In the genomic region with DNA sequence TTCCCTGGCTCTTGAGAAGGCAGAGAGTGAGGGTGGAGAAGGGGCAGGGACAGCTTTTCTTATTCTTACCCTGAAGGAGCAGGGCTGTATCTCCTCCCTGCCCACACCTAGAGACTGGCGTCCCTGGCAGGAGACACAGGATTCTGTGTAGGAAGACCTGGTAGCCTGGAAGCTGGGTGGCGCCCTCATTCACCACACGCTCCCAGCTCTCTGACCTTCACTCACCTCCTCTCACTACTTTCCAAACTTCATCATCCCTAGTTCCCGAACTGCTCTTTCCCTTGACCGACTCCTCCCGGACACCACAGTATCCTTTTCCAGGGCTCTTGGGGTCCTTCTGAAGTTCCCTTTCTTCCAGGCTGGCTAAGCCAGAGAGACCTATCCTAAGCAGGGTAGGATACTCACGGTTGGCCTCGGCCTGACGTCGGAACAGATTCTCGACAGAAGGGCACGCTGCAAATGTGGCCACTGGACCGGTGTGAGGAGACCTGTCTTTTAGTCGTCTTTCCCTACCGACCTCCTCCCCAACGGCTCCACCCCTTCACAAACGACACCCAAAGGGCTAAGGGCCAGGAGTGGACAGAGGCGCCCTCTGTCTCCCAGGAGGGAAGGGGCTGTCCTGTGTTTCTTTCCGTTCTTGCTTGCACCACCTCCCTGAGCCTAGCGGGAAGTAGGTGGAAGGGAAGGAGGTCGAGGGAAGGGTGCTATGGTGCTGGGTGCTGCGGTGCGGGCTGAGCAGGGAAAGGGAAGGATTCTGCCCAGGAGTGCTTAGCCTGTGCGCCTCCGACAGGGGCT, we compare ENCODE assay signal across 8 mouse cellular contexts. TPM values are rescaled to one million over a fixed set of nuclear protein-coding genes. Genes with fewer than 3 reads are reported as not detected.
A peak's percentile ranks its signal among the peaks of the same experiment; 100 is the strongest.
DNase-seq lines count a peak whose midpoint lies in the region; ATAC-seq and TF ChIP-seq lines count a peak whose summit lies in the region.

A gene (minus strand): TSS at position 597 of the 795 bp plus-strand sequence.
A gene (plus strand): TSS at position 640 of the 795 bp plus-strand sequence.

- H3K4me1 ChIP-seq in hindbrain, postnatal 0 days (ENCODE audit: insufficient read depth, low read length): peaks cover 7% of the 10 kb centered on the region; the same call in 1 of the 2 replicates

- no peaks in the 10 kb centered on the region for H3K9me3 ChIP-seq in hindbrain, postnatal 0 days (ENCODE audit: low read length)

- H3K27ac ChIP-seq in hindbrain, postnatal 0 days: peak within 1 kb of the TSS; percentile 42; the same call in 1 of the 2 replicates

- DNase-seq in ovary, adult 18-20 months (ENCODE audit: low spot score): peak; percentile 71
- DNase-seq in ovary, postnatal 10 days (ENCODE audit: low spot score): no peak
- DNase-seq in cerebellum, postnatal 10 days: peak; percentile 49 to 58
- DNase-seq in gastrocnemius, postnatal 14 days: peak; percentile 68
- peak; percentile 52 for DNase-seq in hindbrain, postnatal 0 days (ENCODE audit: low spot score)
- DNase-seq in left cerebral cortex, postnatal 10 days (ENCODE audit: extremely low spot score in 1 of 2, low spot score in 2 of 2): peak in 1 of 2 experiments; percentile 79
- DNase-seq in spleen, postnatal 4 days (ENCODE audit: low spot score in 2 of 2): peak; percentile 48 to 76

- WGBS in hindbrain, postnatal 0 days: 8% methylated on average over 24 of the region's 25 CpGs

- H3K27me3 ChIP-seq in hindbrain, postnatal 0 days (ENCODE audit: insufficient read depth, low read length): peaks cover 4% of the 10 kb centered on the region

- 0 out of 2 replicates have a peak within 1 kb of the TSS, but pooled peaks have one; percentile 22 for H3K9ac ChIP-seq in hindbrain, postnatal 0 days (replicated peaks; ENCODE audit: low read length)

- no peaks in the 10 kb centered on the region for H3K36me3 ChIP-seq in hindbrain, postnatal 0 days (ENCODE audit: insufficient read depth, low read length)

- peak; percentile 37; the same call in 1 of the 2 replicates for ATAC-seq in hindbrain, postnatal 0 days
- peak; percentile 64 for ATAC-seq in megakaryocyte, adult 5-6 weeks (ENCODE audit: poor library complexity, severe bottlenecking)

- TF ChIP-seq CTCF in hindbrain, postnatal 0 days (IDR thresholded peaks at IDR 0.05; ENCODE audit: low read depth): peak; percentile 50; the same call in 1 of the 2 replicates

- intact Hi-C loops in gastrocnemius, postnatal 14 days (cut with DNase I; ENCODE audit: low total_unique reads): no loop called here
- intact Hi-C loops in left cerebral cortex, postnatal 10 days (cut with DNase I): no loop called here

- peak within 1 kb of the TSS; percentile 26 for H3K4me3 ChIP-seq in hindbrain, postnatal 0 days (ENCODE audit: low read length)

- H3K4me2 ChIP-seq in hindbrain, postnatal 0 days (ENCODE audit: low read depth, low read length): peak within 1 kb of the TSS; percentile 56

RNA-seq across cellular contexts. Expression of the first gene that starts in this region (rescaled TPM):
- total RNA-seq in gastrocnemius, postnatal 14 days (2021): 10 to 100 TPM; 53.1 to 61.0 TPM
- total RNA-seq in hindbrain, postnatal 0 days (2014; rRNA removed): 27.7 and 28.1 TPM in 2 replicates
- polyA plus RNA-seq in hindbrain, postnatal 0 days (2015; fragmentation: Nextera tagmentation; extraction: Ambion mirVana): 88.9 and 93.6 TPM in 2 replicates
- total RNA-seq in left cerebral cortex, postnatal 10 days (2021): 10 to 100 TPM; 54.7 to 62.3 TPM
- 70.5 and 89.5 TPM in 2 replicates for total RNA-seq in megakaryocyte, adult 5-6 weeks (2015)
- total RNA-seq in megakaryocyte, adult 5-6 weeks (2017): 50.9 and 80.4 TPM in 2 replicates

RNA-seq across cellular contexts. Expression of the second gene that starts in this region (rescaled TPM):
- 10 to 100 TPM; 12.9 to 15.4 TPM for total RNA-seq in gastrocnemius, postnatal 14 days (2021)
- 5.2 and 10.9 TPM in 2 replicates for total RNA-seq in hindbrain, postnatal 0 days (2014; rRNA removed)
- 37.9 and 41.4 TPM in 2 replicates for polyA plus RNA-seq in hindbrain, postnatal 0 days (2015; fragmentation: Nextera tagmentation; extraction: Ambion mirVana)
- 10 to 100 TPM; 20.5 to 23.9 TPM for total RNA-seq in left cerebral cortex, postnatal 10 days (2021)
- total RNA-seq in megakaryocyte, adult 5-6 weeks (2015): 121 and 128 TPM in 2 replicates
- 141 and 179 TPM in 2 replicates for total RNA-seq in megakaryocyte, adult 5-6 weeks (2017)

Comparison
In these comparisons a context has a peak if more than half of its experiments do, and no peak if none do; other contexts are left out.
1. RNA of the second gene that starts in this region (total RNA-seq): 121 to 179 TPM in megakaryocyte, adult 5-6 weeks; 20.5 to 23.9 TPM in left cerebral cortex, postnatal 10 days, 12.9 to 15.4 TPM in gastrocnemius, postnatal 14 days and 5.2 to 10.9 TPM in hindbrain, postnatal 0 days; every median in the first group is over 4 times any median in the second.